In genomic region chr12:66702781-66703180, GRCm38 (mm10) we compare ENCODE assay signal across 27 mouse cellular contexts.
"Had no signal": no experiment of that assay in that cellular context is flagged by ENCODE, and none has a peak within 500 bp of the region (broad histone marks: within the 10 kb centered on the region; RNA-seq: fewer than 3 reads in every experiment).

No protein-coding gene starts in this region.

- DNase-seq: gastrocnemius, adult 2 months; gastrocnemius, postnatal 10 days; gastrocnemius, postnatal 25 days; heart, adult 18-20 months; heart, postnatal 10 days; heart, postnatal 4 days; kidney, adult 18-20 months; kidney, adult 8-10 months; kidney, postnatal 10 days; kidney, postnatal 25 days; layer of hippocampus, adult 9-11 months; layer of hippocampus, postnatal 36 days; liver; liver, embryonic 13.5 days had no signal

- H3K27me3 ChIP-seq: heart, embryonic 12.5 days; hindbrain, embryonic 12.5 days; intestine, embryonic 15.5 days; limb, embryonic 12.5 days; liver, embryonic 13.5 days; liver, embryonic 15.5 days had no signal

- H3K4me1 ChIP-seq: heart, embryonic 10.5 days; heart, embryonic 12.5 days; hindbrain, embryonic 10.5 days; hindbrain, embryonic 12.5 days; intestine, embryonic 15.5 days; limb, embryonic 10.5 days; limb, embryonic 12.5 days; liver, embryonic 13.5 days; liver, embryonic 15.5 days had no signal

- ATAC-seq: hindbrain, embryonic 16.5 days; inflammation-experienced regulatory T-cells, adult 6 months; intestine, embryonic 15.5 days; intestine, postnatal 0 days had no signal

- H3K9ac ChIP-seq: heart, embryonic 12.5 days; hindbrain, embryonic 12.5 days; hindbrain, embryonic 14.5 days; intestine, embryonic 15.5 days; limb, embryonic 12.5 days; liver, embryonic 13.5 days; liver, embryonic 15.5 days had no signal

- H3K27ac ChIP-seq: gastrocnemius, adult 2 months; heart, embryonic 10.5 days; hindbrain, embryonic 10.5 days; hindbrain, embryonic 12.5 days; hindbrain, embryonic 14.5 days; intestine, embryonic 15.5 days; limb, embryonic 10.5 days; limb, embryonic 12.5 days; liver, embryonic 13.5 days; liver, embryonic 15.5 days had no signal

- H3K36me3 ChIP-seq: heart, embryonic 10.5 days; heart, embryonic 12.5 days; hindbrain, embryonic 10.5 days; hindbrain, embryonic 12.5 days; intestine, embryonic 15.5 days; limb, embryonic 10.5 days; limb, embryonic 12.5 days; liver, embryonic 13.5 days; liver, embryonic 15.5 days had no signal

- H3K9me3 ChIP-seq: heart, embryonic 10.5 days; heart, embryonic 12.5 days; hindbrain, embryonic 10.5 days; hindbrain, embryonic 12.5 days; intestine, embryonic 15.5 days; limb, embryonic 10.5 days; limb, embryonic 12.5 days; liver, embryonic 13.5 days; liver, embryonic 15.5 days had no signal

- H3K4me3 ChIP-seq: gastrocnemius, adult 2 months; heart, embryonic 10.5 days; heart, embryonic 12.5 days; hindbrain, embryonic 10.5 days; hindbrain, embryonic 12.5 days; intestine, embryonic 15.5 days; limb, embryonic 10.5 days; limb, embryonic 12.5 days; liver, embryonic 13.5 days; liver, embryonic 15.5 days had no signal

- H3K4me2 ChIP-seq: heart, embryonic 12.5 days; hindbrain, embryonic 12.5 days; hindbrain, embryonic 14.5 days; intestine, embryonic 15.5 days; limb, embryonic 12.5 days; liver, embryonic 11.5 days; liver, embryonic 13.5 days; liver, embryonic 15.5 days had no signal
